Mouse (Mus musculus) intestine, embryonic 15.5 days (tissue): Measurements from ENCODE around the gene Col26a1. TPM values are rescaled to one million over a fixed set of nuclear protein-coding genes. Genes with fewer than 3 reads are reported as not detected.

Experiments used
- ATAC-seq: fragments of 200-750 bp; cut with Nextera tagmentation; 2 replicates; pipeline ENCODE4 v1.8.0; 2017; ENCODE audit warnings: moderate TSS enrichment, moderate library complexity
- H3K27ac ChIP-seq: fragments of 300-500 bp; sonication (generic); 2 replicates; pipeline ENCODE4 v1.5.1; 2015; ENCODE audit warnings: mild to moderate bottlenecking, inconsistent platforms
- H3K27me3 ChIP-seq: fragments of 300-500 bp; sonication (generic); replicated peaks from 2 replicates; pipeline ENCODE4 v1.6.1; 2015; ENCODE audit warnings: inconsistent platforms
- H3K36me3 ChIP-seq: fragments of 300-500 bp; sonication (generic); 2 replicates; pipeline ENCODE4 v1.6.1; 2015; ENCODE audit warnings: inconsistent platforms
- H3K4me1 ChIP-seq: fragments of 300-500 bp; sonication (generic); replicated peaks from 2 replicates; pipeline ENCODE4 v1.6.1; 2015; ENCODE audit warnings: inconsistent platforms
- H3K4me2 ChIP-seq: fragments of 300-500 bp; sonication (generic); replicated peaks from 2 replicates; pipeline ENCODE4 v1.6.1; 2015; ENCODE audit warnings: mild to moderate bottlenecking, inconsistent platforms
- H3K4me3 ChIP-seq: fragments of 300-500 bp; sonication (generic); replicated peaks from 2 replicates; pipeline ENCODE4 v1.5.1; 2015; ENCODE audit warnings: inconsistent platforms
- H3K9ac ChIP-seq: fragments of 300-500 bp; sonication (generic); 2 replicates; pipeline ENCODE4 v1.6.1; 2015; ENCODE audit warnings: inconsistent platforms
- H3K9me3 ChIP-seq: fragments of 300-500 bp; sonication (generic); 2 replicates; pipeline ENCODE4 v1.6.1; 2016; ENCODE audit warnings: inconsistent platforms
- WGBS: fragments of 180-500 bp; shearing (Covaris S2); methylation state at CpG from one replicate; pipeline ENCODE4 v1.1.7; 2015; 5-methylcytosine and 5-hydroxymethylcytosine counted together
- polyA plus RNA-seq: library from polyadenylated mRNA; unstranded; fragments of >200 nt; fragmentation: Nextera tagmentation; extraction: Ambion mirVana; gene quantifications from 2 replicates; pipeline ENCODE4 v1.2.1, GENCODE M21; 2015

The Col26a1 gene
- polyA plus RNA-seq, 1 experiment from 2014 or later = 10.8 TPM

- Histone ChIP-seq H3K4me1 (no peaks in the 10 kb centered on the region), H3K9ac (no peak overlapping the region), H3K4me2 (no peak overlapping the region), H3K9me3 (no peaks in the 10 kb centered on the region), H3K36me3 (no peaks in the 10 kb centered on the region), H3K27me3 (no peaks in the 10 kb centered on the region), H3K4me3 (no peak overlapping the region), H3K27ac (no peak overlapping the region)
- ATAC-seq = no peak
- 79% methylated on average over 3 of the region's 3 CpGs for WGBS
Measured at GRCm38 (mm10) chr5:136830156-136830555, 52.9 kb downstream of the Col26a1 start.

DNA sequence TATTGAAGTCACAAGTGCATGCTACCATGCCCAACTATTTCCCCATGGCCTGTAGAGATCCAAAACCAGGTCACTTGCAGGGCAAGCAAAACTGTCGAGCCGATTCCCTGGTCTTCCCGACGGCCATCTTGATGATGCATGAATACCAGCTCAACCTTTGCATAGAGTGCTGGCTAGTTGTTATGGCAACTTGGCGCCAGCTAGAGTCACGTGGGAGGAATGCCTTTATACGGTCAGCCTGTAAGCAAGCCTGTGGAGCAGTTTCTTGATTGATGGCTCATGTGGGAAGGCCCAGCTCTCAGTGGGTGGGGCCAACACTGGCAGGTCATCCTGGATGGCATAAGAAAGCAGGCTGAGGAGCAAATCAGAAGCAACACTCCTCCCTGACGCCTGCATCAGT lies 61.0 kb downstream of the Col26a1 start:
- Histone ChIP-seq H3K9me3 (no peaks in the 10 kb centered on the region), H3K9ac (no peak overlapping the region), H3K4me2 (no peak overlapping the region), H3K4me1 (no peaks in the 10 kb centered on the region), H3K27me3 (no peaks in the 10 kb centered on the region), H3K36me3 (no peaks in the 10 kb centered on the region), H3K4me3 (no peak overlapping the region), H3K27ac (no peak overlapping the region)
- 89% methylated on average over 8 of the region's 8 CpGs for WGBS
- ATAC-seq = no peak

GRCm38 (mm10) chr5:136820911-136821310 lies 62.1 kb downstream of the Col26a1 start:
- 82% methylated on average over 2 of the region's 2 CpGs for WGBS
- no peak for ATAC-seq
- Histone ChIP-seq H3K27ac (no peak overlapping the region), H3K27me3 (no peaks in the 10 kb centered on the region), H3K36me3 (no peaks in the 10 kb centered on the region), H3K4me2 (no peak overlapping the region), H3K9me3 (no peaks in the 10 kb centered on the region), H3K4me3 (no peak overlapping the region), H3K4me1 (no peaks in the 10 kb centered on the region), H3K9ac (no peak overlapping the region)

DNA sequence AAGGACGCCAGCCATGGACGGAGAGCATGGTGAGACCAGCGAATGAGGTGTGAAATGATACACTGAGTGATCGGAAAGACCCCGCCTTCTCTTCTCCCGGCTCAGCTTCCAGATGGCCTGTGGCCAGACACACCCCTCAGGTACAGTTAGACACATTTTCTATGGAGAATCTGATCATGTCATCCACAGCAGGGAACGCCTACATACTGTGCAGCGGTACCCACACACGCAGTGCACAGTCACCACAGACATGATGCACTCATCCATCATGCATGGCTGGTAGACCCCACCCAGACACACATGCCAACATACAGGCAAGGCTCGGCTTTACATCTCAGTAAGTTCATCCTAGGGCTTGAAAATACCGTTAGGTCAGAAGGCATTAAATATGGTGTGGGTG lies 63.3 kb downstream of the Col26a1 start:
- WGBS = 66% methylated on average over 11 of the region's 11 CpGs
- ATAC-seq = no peak
- no peak overlapping the region for H3K4me2 ChIP-seq
- H3K9me3 ChIP-seq = no peaks in the 10 kb centered on the region; the same call in 1 of the 2 replicates
- H3K4me1 ChIP-seq = no peaks in the 10 kb centered on the region
- no peaks in the 10 kb centered on the region for H3K27me3 ChIP-seq
- H3K36me3 ChIP-seq = no peaks in the 10 kb centered on the region
- no peak overlapping the region for H3K9ac ChIP-seq
- no peak overlapping the region for H3K4me3 ChIP-seq
- H3K27ac ChIP-seq = no peak overlapping the region

DNA sequence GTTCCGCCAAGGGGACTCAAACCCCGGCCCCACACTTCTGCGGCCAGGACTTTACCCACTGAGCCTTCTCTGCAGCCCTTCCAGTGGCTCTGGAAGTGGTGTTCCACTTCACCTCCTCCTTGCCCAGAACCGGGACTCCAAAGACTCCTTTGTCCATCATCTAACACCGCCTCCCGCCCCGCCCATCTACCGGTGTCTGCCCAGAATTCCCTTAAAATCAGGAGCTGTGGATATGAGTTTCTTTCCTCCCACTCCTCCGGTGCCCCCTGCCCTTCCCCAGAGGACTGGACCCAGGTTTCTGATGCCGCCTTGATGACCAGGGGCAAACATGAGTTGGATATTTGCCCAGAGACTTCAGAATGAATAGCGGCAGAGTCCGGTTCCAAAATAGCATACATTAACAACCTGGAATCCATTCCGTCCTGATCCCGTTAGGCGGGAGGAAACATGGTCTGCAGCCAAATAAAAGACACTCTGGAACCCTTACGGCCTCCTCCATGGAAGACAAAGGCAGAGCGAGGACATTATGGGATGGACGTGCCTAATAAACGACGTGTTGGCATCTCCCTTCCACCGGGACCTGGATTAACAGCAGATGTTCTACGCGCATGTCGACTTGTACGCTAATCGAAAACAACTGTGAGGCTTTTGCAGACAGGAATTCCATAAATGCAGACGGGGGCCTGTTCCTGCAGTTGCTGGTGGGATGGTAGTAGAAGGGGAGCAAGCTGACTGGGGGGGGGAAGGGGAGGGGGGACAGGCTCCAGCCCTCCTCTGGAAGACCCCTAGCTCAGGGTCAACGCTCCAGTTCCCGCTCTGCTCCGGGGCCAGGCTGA lies 72.3 kb downstream of the Col26a1 start:
- H3K4me3 ChIP-seq = no peak overlapping the region

GRCm38 (mm10) chr5:136806379-136807056 lies 76.5 kb downstream of the Col26a1 start:
- Histone ChIP-seq H3K9me3 (no peaks in the 10 kb centered on the region), H3K27me3 (no peaks in the 10 kb centered on the region), H3K9ac (no peak overlapping the region), H3K4me2 (peak overlapping the region; percentile 17; the same call in 1 of the 2 replicates), H3K27ac (no peak overlapping the region), H3K4me3 (no peak overlapping the region), H3K36me3 (no peaks in the 10 kb centered on the region), H3K4me1 (peaks cover 28% of the 10 kb centered on the region)
- WGBS = 20% methylated on average over 16 of the region's 16 CpGs
- peak; percentile 61 for ATAC-seq

More for the DNA sequence above, 72.3 kb downstream of the Col26a1 start:
- peak overlapping the region; percentile 52; the same call in 1 of the 2 replicates for H3K27ac ChIP-seq
- H3K27me3 ChIP-seq = no peaks in the 10 kb centered on the region
- ATAC-seq = no peak
- no peaks in the 10 kb centered on the region for H3K36me3 ChIP-seq
- H3K9ac ChIP-seq = no peak overlapping the region
- 49% methylated on average over 30 of the region's 30 CpGs for WGBS
- H3K4me2 ChIP-seq = peak overlapping the region; percentile 49
- no peaks in the 10 kb centered on the region; the same call in 1 of the 2 replicates for H3K9me3 ChIP-seq
- peaks cover 10% of the 10 kb centered on the region; the same call in 1 of the 2 replicates for H3K4me1 ChIP-seq

- Histone ChIP-seq H3K4me1 (peaks cover 28% of the 10 kb centered on the region), H3K36me3 (no peaks in the 10 kb centered on the region), H3K27me3 (no peaks in the 10 kb centered on the region), H3K27ac (no peak overlapping the region), H3K4me2 (no peak overlapping the region), H3K9me3 (no peaks in the 10 kb centered on the region), H3K9ac (no peak overlapping the region), H3K4me3 (no peak overlapping the region)
- WGBS = 63% methylated on average over 6 of the region's 6 CpGs
- ATAC-seq = no peak
Measured at GRCm38 (mm10) chr5:136805019-136805418, 78.0 kb downstream of the Col26a1 start.

DNA sequence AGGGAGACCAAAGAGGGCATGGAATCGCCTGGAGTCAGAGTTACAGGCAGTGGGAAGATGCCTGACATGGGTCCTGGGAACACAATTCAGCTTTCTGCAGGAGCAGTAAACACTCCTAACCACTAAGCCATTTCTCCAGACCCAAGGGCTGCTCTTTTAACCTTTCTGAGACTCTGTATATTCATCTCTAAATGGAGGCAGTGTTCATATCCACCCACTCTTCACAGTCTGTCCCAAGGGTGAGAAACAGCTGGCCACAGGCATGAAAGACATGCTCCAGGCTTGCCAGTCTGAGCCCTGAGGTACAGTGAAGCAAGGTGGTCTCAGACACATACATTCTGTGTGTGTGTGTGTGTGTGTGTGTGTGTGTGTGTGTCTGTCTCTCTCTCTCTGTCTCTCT lies 78.8 kb downstream of the Col26a1 start:
- no peak for ATAC-seq
- H3K4me3 ChIP-seq = no peak overlapping the region
- WGBS = 42% methylated on average over 1 of the region's 1 CpGs
- no peaks in the 10 kb centered on the region for H3K9me3 ChIP-seq
- H3K27ac ChIP-seq = 0 out of 2 replicates have a peak overlapping the region, but pooled peaks have one; percentile 6
- H3K4me1 ChIP-seq = peaks cover 28% of the 10 kb centered on the region
- no peak overlapping the region for H3K9ac ChIP-seq
- H3K36me3 ChIP-seq = no peaks in the 10 kb centered on the region
- H3K27me3 ChIP-seq = no peaks in the 10 kb centered on the region
- no peak overlapping the region for H3K4me2 ChIP-seq

DNA sequence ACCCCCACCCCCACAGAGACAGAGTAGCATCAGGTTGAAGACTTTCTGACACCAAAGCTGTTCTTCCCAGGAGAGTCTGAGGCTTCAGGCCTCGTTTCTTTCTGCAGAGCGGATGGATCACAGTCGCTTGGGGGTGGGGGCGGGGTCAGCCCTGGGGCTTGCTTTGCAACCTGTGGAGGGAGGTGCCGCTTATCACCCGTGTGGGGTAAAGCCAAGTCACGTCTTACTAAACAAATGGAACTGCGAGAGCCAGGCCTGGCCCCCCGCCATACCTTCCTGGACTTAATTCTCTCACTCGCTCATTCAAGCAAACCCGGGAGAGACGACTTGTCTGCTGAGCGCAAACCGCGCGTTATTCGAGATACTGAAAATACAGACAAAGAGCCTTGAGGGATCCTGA lies 80.3 kb downstream of the Col26a1 start:
- Histone ChIP-seq H3K4me2 (peak overlapping the region; percentile 50), H3K27ac (peak overlapping the region; percentile 10; the same call in 1 of the 2 replicates), H3K27me3 (no peaks in the 10 kb centered on the region), H3K9me3 (no peaks in the 10 kb centered on the region), H3K4me1 (peaks cover 28% of the 10 kb centered on the region), H3K36me3 (no peaks in the 10 kb centered on the region), H3K9ac (peak overlapping the region; percentile 17; the same call in 1 of the 2 replicates), H3K4me3 (peak overlapping the region; percentile 6; the same call in 1 of the 2 replicates)
- peak; percentile 52 for ATAC-seq
- WGBS = 12% methylated on average over 17 of the region's 17 CpGs

DNA sequence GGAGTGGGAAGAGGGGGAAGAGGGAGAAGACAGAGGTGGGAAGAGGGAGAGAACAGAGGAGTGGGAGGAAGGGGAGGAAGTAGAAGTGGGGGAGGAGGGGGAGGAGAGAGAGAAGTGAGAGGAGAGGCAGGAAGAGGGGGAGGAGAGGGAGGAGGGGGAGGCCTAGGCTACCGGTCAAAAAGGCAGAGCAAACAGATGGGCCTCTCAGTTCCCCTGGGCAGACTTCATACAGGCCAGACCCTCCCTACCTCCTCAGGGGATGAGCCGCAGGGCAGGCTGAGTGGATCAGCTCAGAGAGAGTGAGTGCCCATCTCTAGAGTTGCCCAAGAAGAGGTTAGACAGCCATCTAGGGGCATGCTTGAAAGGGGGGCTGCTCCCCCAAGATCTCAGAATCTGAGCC lies 86.1 kb downstream of the Col26a1 start:
- H3K4me2 ChIP-seq = no peak overlapping the region
- no peak overlapping the region for H3K27ac ChIP-seq
- no peak overlapping the region for H3K4me3 ChIP-seq
- no peaks in the 10 kb centered on the region for H3K9me3 ChIP-seq
- WGBS = 22% methylated on average over 2 of the region's 2 CpGs
- ATAC-seq = peak; percentile 61; the same call in 1 of the 2 replicates
- no peaks in the 10 kb centered on the region for H3K36me3 ChIP-seq
- no peaks in the 10 kb centered on the region for H3K27me3 ChIP-seq
- 0 out of 2 replicates have a peak, but pooled peaks cover 4% of the 10 kb centered on the region for H3K4me1 ChIP-seq
- H3K9ac ChIP-seq = no peak overlapping the region

- Histone ChIP-seq H3K4me1 (peaks cover 9% of the 10 kb centered on the region; the same call in 1 of the 2 replicates), H3K9me3 (no peaks in the 10 kb centered on the region), H3K4me3 (no peak overlapping the region), H3K4me2 (no peak overlapping the region), H3K36me3 (no peaks in the 10 kb centered on the region), H3K9ac (no peak overlapping the region), H3K27ac (no peak overlapping the region), H3K27me3 (no peaks in the 10 kb centered on the region)
- no peak for ATAC-seq
- WGBS = 88% methylated on average over 15 of the region's 15 CpGs
Measured at GRCm38 (mm10) chr5:136793807-136794206, 89.2 kb downstream of the Col26a1 start.

GRCm38 (mm10) chr5:136792541-136792940 lies 90.5 kb downstream of the Col26a1 start:
- H3K27me3 ChIP-seq = no peaks in the 10 kb centered on the region
- H3K9ac ChIP-seq = no peak overlapping the region
- 80% methylated on average over 10 of the region's 10 CpGs for WGBS
- peaks cover 9% of the 10 kb centered on the region; the same call in 1 of the 2 replicates for H3K4me1 ChIP-seq
- H3K36me3 ChIP-seq = no peaks in the 10 kb centered on the region
- ATAC-seq = no peak
- H3K9me3 ChIP-seq = no peaks in the 10 kb centered on the region
- no peak overlapping the region for H3K4me3 ChIP-seq
- H3K27ac ChIP-seq = no peak overlapping the region
- H3K4me2 ChIP-seq = no peak overlapping the region
